Mouse (Mus musculus): ENCODE measurements at regions not wholly inside any gene's neighbourhood (a gene's known extent, or its start where the extent isn't known, plus 50 kb on each side); places are given as distances from the start of the nearest gene placed in this dataset.

DNA sequence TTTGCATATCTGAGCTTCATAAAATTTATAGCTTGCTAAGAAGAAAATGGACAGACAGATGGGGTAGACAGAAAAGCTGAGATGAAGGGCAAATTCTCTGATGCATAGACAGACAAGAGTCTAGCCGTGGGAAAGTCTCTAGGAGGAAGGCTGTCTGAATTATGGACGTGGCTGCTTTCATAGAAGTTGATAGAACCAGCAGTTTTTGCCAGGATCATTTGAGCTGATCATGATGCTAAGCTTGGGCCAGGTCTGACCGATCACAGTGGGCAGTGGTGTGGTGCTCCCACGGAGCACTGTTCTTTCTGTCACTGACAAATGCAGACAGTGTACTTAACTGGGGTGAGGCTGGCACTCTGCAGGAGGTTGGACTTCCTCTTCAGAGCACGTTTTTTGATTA, 405.0 kb upstream of the Ubash3b start:
- no peak overlapping the region for H3K27ac ChIP-seq
- 70% methylated on average over 5 of the region's 5 CpGs for WGBS
- no peak for ATAC-seq (replicated peaks; ENCODE audit: low FRiP score)

DNA sequence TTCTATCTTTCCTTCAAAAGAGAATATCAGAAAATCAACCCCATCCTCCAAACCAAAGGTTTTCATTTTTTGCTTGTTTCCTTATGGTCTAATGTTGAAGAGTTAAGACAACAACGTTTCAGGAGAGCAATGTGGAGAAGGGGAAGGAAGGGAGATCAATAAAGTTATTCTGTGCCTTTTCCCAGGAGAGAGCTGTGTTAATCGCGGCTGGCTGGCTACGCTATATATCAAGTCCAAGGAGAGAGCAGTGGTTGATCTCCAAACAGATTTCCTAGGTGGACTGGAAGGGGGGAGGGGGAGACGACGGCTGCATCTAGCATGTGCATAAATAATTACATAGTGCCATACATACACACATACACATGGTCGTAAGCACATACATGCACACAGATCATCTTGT, 404.3 kb upstream of the Ubash3b start:
- H3K27me3 ChIP-seq, result no peaks in the 10 kb centered on the region
- H3K9me3 ChIP-seq (replicated peaks), result no peaks in the 10 kb centered on the region
- no peak overlapping the region for H3K4me3 ChIP-seq (replicated peaks)
- no peaks in the 10 kb centered on the region for H3K4me1 ChIP-seq
- H3K36me3 ChIP-seq, result no peaks in the 10 kb centered on the region
- H3K9ac ChIP-seq, result no peak overlapping the region
- no peak overlapping the region for H3K27ac ChIP-seq
- no peak overlapping the region for H3K4me2 ChIP-seq
- 70% methylated on average over 7 of the region's 7 CpGs for WGBS
- ATAC-seq (replicated peaks; ENCODE audit: low FRiP score), result no peak

More for the DNA sequence above, 405.0 kb upstream of the Ubash3b start:
- Histone ChIP-seq H3K36me3 (no peaks in the 10 kb centered on the region), H3K27me3 (no peaks in the 10 kb centered on the region), H3K9me3 (replicated peaks) (no peaks in the 10 kb centered on the region), H3K4me1 (no peaks in the 10 kb centered on the region), H3K4me3 (replicated peaks) (no peak overlapping the region), H3K9ac (no peak overlapping the region), H3K4me2 (no peak overlapping the region)

DNA sequence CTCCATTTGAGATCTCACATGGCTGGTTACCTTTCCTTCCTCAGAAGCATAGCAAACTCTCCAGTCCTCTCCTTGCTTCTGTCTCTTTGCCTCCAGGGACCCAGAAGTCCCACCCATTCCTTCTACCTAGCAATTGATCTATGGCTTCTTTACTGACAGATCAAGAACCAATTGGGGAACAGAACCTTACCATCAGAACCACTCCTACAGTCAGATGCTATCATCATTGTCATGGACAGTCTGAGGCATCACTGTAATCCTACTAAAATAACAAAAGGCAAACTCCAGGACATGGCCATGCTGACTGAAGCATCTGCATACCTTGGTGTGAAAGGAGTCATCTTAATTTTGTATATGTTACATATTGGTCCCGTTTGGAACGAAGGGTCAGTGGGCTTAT, 401.9 kb upstream of the Ubash3b start:
- Histone ChIP-seq H3K27ac (no peak overlapping the region), H3K9ac (no peak overlapping the region), H3K9me3 (replicated peaks) (no peaks in the 10 kb centered on the region), H3K36me3 (no peaks in the 10 kb centered on the region), H3K27me3 (no peaks in the 10 kb centered on the region), H3K4me1 (no peaks in the 10 kb centered on the region), H3K4me2 (no peak overlapping the region), H3K4me3 (replicated peaks) (no peak overlapping the region)
- 89% methylated on average over 2 of the region's 2 CpGs for WGBS
- ATAC-seq (replicated peaks; ENCODE audit: low FRiP score), result no peak

DNA sequence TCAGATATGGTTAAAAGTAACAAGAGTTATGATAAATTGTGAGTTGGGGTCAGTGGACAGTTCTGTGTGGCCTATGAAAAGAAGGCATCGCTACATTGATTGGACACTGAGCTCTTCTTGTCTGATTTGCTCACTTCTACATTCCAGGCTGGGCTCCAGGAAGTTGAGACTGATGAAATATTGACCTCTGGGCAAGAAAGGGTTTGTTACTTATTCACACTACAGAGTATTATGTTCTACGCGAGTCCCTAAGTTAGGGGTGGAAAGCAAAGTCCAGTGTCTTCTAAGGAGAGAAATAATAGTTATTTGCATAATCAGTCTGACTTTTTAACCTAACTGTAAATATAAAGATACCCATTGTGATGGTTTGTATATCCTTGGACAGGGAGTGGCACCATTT, 397.0 kb upstream of the Ubash3b start:
- Histone ChIP-seq H3K36me3 (no peaks in the 10 kb centered on the region), H3K4me1 (no peaks in the 10 kb centered on the region), H3K4me2 (no peak overlapping the region), H3K27ac (no peak overlapping the region), H3K9ac (no peak overlapping the region), H3K4me3 (replicated peaks) (no peak overlapping the region), H3K9me3 (replicated peaks) (no peaks in the 10 kb centered on the region), H3K27me3 (no peaks in the 10 kb centered on the region)
- WGBS, result 91% methylated on average over 3 of the region's 3 CpGs
- no peak for ATAC-seq (replicated peaks; ENCODE audit: low FRiP score)

DNA sequence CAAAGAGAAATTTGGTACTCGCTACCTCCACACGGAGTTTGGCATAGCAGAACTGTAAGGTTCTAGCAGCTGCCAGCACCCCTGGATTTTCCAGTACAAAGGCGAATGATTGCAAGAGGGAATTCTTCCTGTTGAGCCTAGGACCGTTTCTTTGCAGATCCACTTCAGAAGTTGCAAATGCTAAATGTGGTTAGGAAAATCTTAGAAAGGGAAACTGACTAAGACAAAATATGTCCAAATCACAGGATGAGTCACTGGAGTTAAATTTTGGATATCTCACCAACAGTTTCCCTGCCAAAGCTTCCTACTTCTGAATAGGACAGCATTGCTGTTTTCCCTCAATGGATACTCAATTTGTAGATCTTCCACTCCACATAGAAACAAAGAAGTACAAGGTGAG, 395.4 kb upstream of the Ubash3b start:
- no peaks in the 10 kb centered on the region for H3K9me3 ChIP-seq (replicated peaks)
- no peaks in the 10 kb centered on the region for H3K4me1 ChIP-seq
- WGBS, result 93% methylated on average over 4 of the region's 4 CpGs
- H3K36me3 ChIP-seq, result no peaks in the 10 kb centered on the region
- no peak overlapping the region for H3K9ac ChIP-seq
- no peak overlapping the region for H3K4me3 ChIP-seq (replicated peaks)
- no peak overlapping the region for H3K4me2 ChIP-seq
- ATAC-seq (replicated peaks; ENCODE audit: low FRiP score), result no peak
- H3K27ac ChIP-seq, result no peak overlapping the region
- no peaks in the 10 kb centered on the region for H3K27me3 ChIP-seq

DNA sequence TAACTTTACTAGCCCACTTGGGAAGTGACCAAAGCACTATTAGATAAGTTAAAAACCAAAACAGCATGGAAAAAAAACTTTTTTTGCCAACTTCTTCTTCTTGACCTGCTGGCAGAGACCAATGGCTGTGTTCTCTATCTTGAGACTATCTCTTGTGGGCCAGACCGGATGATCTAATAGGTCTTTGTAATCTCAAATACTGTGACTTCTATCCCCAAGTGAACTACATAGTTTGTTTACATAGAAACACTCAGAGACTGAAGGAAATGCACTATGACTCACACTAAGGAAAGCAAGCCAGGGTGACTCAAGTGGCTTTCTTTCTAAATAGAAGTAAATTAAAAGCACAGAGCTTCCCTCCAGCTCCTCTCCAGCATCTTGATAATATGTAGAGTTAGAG, 384.3 kb upstream of the Ubash3b start:
- Histone ChIP-seq H3K27ac (no peak overlapping the region), H3K9ac (no peak overlapping the region), H3K36me3 (no peaks in the 10 kb centered on the region), H3K9me3 (replicated peaks) (no peaks in the 10 kb centered on the region), H3K4me1 (no peaks in the 10 kb centered on the region), H3K4me3 (replicated peaks) (no peak overlapping the region), H3K4me2 (no peak overlapping the region), H3K27me3 (no peaks in the 10 kb centered on the region)
- no peak for ATAC-seq (replicated peaks; ENCODE audit: low FRiP score)
- WGBS, result 52% methylated on average over 1 of the region's 1 CpGs

DNA sequence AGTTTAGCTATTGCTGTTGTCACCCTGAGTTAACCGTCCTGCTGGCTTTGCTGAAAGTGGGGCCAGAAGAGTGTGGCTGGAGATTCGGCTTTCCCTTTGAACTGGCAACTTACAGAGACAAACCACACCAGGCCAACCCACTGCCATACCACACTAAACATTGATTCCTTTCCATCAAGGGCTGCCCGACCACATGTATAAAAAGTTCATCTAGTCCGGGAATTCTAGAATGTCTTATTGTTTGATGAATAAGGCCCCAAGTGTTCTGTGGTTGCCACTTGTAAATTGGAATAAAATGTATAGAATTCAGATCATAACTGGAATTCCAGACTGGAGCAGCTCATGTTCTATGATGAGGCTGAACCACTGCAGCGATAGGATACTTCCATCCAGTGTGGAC, 381.0 kb upstream of the Ubash3b start:
- no peak for ATAC-seq (replicated peaks; ENCODE audit: low FRiP score)
- WGBS, result 74% methylated on average over 5 of the region's 5 CpGs
- H3K9ac ChIP-seq, result no peak overlapping the region
- H3K4me3 ChIP-seq (replicated peaks), result no peak overlapping the region
- H3K4me2 ChIP-seq, result no peak overlapping the region
- no peaks in the 10 kb centered on the region for H3K36me3 ChIP-seq
- no peaks in the 10 kb centered on the region for H3K27me3 ChIP-seq
- no peaks in the 10 kb centered on the region for H3K9me3 ChIP-seq (replicated peaks)
- H3K4me1 ChIP-seq, result no peaks in the 10 kb centered on the region
- H3K27ac ChIP-seq, result no peak overlapping the region

DNA sequence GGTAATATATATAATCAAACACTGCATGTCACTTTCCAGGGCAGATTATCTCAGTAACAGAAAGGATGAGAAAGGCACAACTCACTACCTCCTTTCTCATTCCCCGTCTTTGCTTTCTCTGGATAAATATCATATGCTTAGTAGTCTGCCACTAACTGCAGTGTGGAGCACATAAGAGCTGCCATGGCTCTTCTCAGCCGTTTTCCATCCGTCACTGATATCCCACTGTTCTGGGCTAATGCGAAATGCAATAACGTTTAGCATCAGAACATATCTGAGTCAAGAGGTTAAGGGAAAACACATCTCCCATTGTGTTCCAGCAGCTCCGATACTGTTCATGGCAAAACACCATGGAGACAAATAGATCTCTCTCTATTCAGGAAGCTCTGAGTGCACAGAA, 379.8 kb upstream of the Ubash3b start:
- ATAC-seq (replicated peaks; ENCODE audit: low FRiP score), result no peak
- WGBS, result 84% methylated on average over 6 of the region's 6 CpGs

DNA sequence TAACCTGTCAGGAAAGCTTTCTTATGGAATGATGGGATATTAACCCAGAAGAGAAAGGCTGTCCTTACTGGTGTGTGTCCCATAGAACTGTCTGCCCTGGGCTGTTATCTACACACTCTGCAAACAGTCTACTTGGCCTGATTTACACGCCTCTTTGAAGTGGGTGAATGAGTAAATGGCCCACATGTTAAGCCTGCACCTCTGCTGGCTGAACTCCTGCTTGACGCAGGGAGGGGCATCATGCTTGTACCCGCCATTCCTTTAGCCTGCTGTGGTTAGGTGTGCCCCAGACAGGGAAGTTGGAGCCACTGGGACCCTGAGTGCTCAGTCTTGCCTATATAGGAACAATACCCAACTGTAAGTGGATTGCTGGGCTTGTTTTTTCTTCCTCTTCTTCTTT, 371.3 kb upstream of the Ubash3b start:
- Histone ChIP-seq H3K9me3 (replicated peaks) (no peaks in the 10 kb centered on the region), H3K4me2 (no peak overlapping the region), H3K27me3 (no peaks in the 10 kb centered on the region), H3K4me3 (replicated peaks) (no peak overlapping the region), H3K27ac (peak overlapping the region; percentile 66; the same call in 1 of the 2 replicates), H3K9ac (no peak overlapping the region), H3K4me1 (peaks cover 11% of the 10 kb centered on the region), H3K36me3 (no peaks in the 10 kb centered on the region)
- no peak for ATAC-seq (replicated peaks; ENCODE audit: low FRiP score)
- 54% methylated on average over 3 of the region's 3 CpGs for WGBS

More for the DNA sequence above, 379.8 kb upstream of the Ubash3b start:
- H3K9ac ChIP-seq, result no peak overlapping the region
- H3K36me3 ChIP-seq, result no peaks in the 10 kb centered on the region
- H3K9me3 ChIP-seq (replicated peaks), result no peaks in the 10 kb centered on the region
- no peaks in the 10 kb centered on the region for H3K4me1 ChIP-seq
- no peak overlapping the region for H3K4me3 ChIP-seq (replicated peaks)
- no peak overlapping the region for H3K4me2 ChIP-seq
- no peaks in the 10 kb centered on the region for H3K27me3 ChIP-seq
- no peak overlapping the region for H3K27ac ChIP-seq

DNA sequence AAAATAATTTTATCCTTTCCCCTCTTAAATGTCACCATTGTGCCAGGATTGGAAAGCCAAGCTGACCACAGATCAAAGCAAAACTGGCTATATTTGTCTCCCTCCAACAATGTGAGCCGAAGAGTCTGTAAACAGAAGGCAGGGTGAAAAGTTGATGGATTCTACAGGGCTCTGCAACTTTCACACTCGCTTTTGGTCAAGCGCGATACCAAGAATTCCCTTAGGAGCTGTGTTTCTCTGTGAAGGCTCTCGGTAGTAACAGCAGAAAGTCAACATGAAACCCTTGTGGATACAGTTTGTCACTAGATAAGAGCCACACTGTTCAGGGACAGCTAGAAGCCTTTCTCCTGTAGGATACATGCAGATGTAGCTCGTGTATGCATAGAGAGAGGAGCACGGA, 370.8 kb upstream of the Ubash3b start:
- ATAC-seq (replicated peaks; ENCODE audit: low FRiP score), result no peak
- Histone ChIP-seq H3K4me1 (peaks cover 11% of the 10 kb centered on the region), H3K27ac (peak overlapping the region; percentile 66; the same call in 1 of the 2 replicates), H3K27me3 (no peaks in the 10 kb centered on the region), H3K9ac (no peak overlapping the region), H3K36me3 (no peaks in the 10 kb centered on the region), H3K4me2 (no peak overlapping the region), H3K4me3 (replicated peaks) (no peak overlapping the region), H3K9me3 (replicated peaks) (no peaks in the 10 kb centered on the region)
- WGBS, result 54% methylated on average over 7 of the region's 7 CpGs

DNA sequence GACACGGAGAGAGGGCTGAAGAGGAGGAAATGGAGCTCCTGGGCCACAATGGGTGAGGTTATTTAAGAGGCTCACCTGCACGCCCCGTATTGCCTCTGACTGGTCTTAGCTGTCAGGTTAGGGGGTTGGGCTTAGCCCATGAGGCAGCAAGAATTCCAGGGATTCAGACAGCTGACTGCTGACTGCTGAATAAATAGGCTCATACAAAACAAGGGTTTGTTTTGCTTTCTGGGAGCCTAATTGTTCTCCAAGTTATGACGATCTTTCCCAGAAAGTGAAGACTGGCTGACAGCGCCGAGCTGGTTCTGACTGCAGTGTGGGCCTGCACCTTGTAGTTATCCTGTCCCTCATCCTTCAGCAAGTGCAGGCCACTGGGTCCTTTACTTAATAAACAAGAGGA, 370.1 kb upstream of the Ubash3b start:
- H3K27me3 ChIP-seq, result no peaks in the 10 kb centered on the region
- no peak overlapping the region for H3K27ac ChIP-seq
- no peak for ATAC-seq (replicated peaks; ENCODE audit: low FRiP score)
- H3K9ac ChIP-seq, result no peak overlapping the region
- no peaks in the 10 kb centered on the region for H3K9me3 ChIP-seq (replicated peaks)
- peaks cover 11% of the 10 kb centered on the region for H3K4me1 ChIP-seq
- no peaks in the 10 kb centered on the region for H3K36me3 ChIP-seq
- H3K4me2 ChIP-seq, result no peak overlapping the region
- WGBS, result 68% methylated on average over 6 of the region's 6 CpGs
- no peak overlapping the region for H3K4me3 ChIP-seq (replicated peaks)

DNA sequence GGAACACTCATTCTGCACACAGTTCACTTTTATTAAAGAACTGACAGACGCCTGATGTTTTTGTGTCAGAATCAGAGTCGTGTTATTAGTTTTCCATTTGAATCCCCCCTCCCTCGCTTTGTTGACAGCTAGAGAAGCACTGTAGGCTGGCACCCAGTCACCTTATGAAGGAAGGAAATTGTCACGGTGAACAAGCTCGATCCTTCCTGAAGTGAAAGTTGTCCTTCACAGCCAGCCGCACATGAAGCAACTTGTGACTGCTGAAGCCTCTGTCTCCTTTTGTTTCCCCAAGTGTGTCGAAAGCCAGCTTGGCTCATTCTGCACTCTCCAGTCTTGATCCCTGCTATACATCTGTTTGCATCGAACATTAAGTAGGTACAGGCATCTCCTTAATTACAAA, 364.6 kb upstream of the Ubash3b start:
- Histone ChIP-seq H3K27ac (no peak overlapping the region), H3K9me3 (replicated peaks) (no peaks in the 10 kb centered on the region), H3K4me1 (peaks cover 19% of the 10 kb centered on the region), H3K36me3 (no peaks in the 10 kb centered on the region), H3K4me3 (replicated peaks) (no peak overlapping the region), H3K27me3 (no peaks in the 10 kb centered on the region), H3K9ac (no peak overlapping the region), H3K4me2 (no peak overlapping the region)
- ATAC-seq (replicated peaks; ENCODE audit: low FRiP score), result no peak
- WGBS, result 56% methylated on average over 8 of the region's 8 CpGs

DNA sequence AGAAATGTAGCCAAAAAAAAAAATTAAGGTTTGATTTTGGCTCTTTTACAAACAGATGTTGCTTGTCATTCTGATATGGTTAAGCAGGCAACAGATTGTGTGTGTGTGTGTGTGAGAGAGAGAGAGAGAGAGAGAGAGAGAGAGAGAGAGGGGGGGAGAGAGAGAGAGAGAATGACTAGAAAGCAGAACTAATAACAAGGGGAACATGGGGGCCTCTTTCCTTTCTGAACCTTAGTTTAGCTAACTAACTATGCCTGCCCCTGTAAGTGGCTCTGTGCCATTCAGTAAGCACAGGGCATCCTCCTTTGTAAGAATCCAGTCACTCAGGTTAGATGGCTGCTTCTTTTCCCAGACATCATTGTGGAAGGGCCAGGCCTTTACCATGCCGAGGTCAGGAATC, 364.0 kb upstream of the Ubash3b start:
- 55% methylated on average over 1 of the region's 1 CpGs for WGBS
- Histone ChIP-seq H3K9ac (no peak overlapping the region), H3K27me3 (no peaks in the 10 kb centered on the region), H3K9me3 (replicated peaks) (no peaks in the 10 kb centered on the region), H3K4me1 (peaks cover 19% of the 10 kb centered on the region), H3K27ac (no peak overlapping the region), H3K4me3 (replicated peaks) (no peak overlapping the region), H3K4me2 (no peak overlapping the region), H3K36me3 (no peaks in the 10 kb centered on the region)
- no peak for ATAC-seq (replicated peaks; ENCODE audit: low FRiP score)

All from kidney, embryonic 15.5 days (tissue).